Mouse (Mus musculus) MEL (cell line): Measurements from ENCODE around the gene Fbxl19. TPM values are rescaled to one million over a fixed set of nuclear protein-coding genes. Genes with fewer than 3 reads are reported as not detected.
A peak's percentile ranks its signal among the peaks of the same experiment; 100 is the strongest.
"Not testable (repeated sequence)": the region's sequence is repeated elsewhere in the genome, so short reads cannot be mapped to it uniquely, and the experiment has no call there.

Experiments used
- DNase-seq: peaks from one replicate; pipeline ENCODE4 v3.0.0; 2011; ENCODE audit warnings: low read depth, low spot score
- H3K27ac ChIP-seq: 2 replicates; pipeline ENCODE4 v1.5.1; 2012; ENCODE audit warnings: low read depth, mild to moderate bottlenecking, control low read depth, low read length, moderate library complexity; ENCODE audit not compliant: control insufficient read depth
- H3K27me3 ChIP-seq, 2 experiments: fragments of 150-350 bp in 1 of 2; sonication (generic) in 1 of 2; 2 replicates each; pipeline ENCODE4 v1.6.1; 2012; ENCODE audit warnings: low read length in 2 of 2, mild to moderate bottlenecking in 2 of 2, improper control_type of control experiment in 1 of 2, moderate library complexity in 1 of 2; ENCODE audit not compliant: insufficient read depth in 2 of 2, control insufficient read depth in 1 of 2
- H3K36me3 ChIP-seq, 2 experiments: 2 replicates each; pipeline ENCODE4 v1.6.1; 2012 to 2014; ENCODE audit warnings: low read length in 2 of 2, improper control_type of control experiment in 1 of 2, inconsistent platforms in 1 of 2, mild to moderate bottlenecking in 1 of 2; ENCODE audit not compliant: insufficient read depth in 2 of 2, control insufficient read depth in 1 of 2
- H3K4me1 ChIP-seq, 2 experiments: fragments of 150-350 bp in 1 of 2; sonication (generic) in 1 of 2; 2 replicates each; pipeline ENCODE4 v1.6.1; 2012; ENCODE audit warnings: low read length in 2 of 2, improper control_type of control experiment in 1 of 2, mild to moderate bottlenecking in 1 of 2; ENCODE audit not compliant: insufficient read depth in 2 of 2, control insufficient read depth in 1 of 2
- H3K4me3 ChIP-seq, 2 experiments: fragments of 150-350 bp in 1 of 2; sonication (generic) in 1 of 2; 2 replicates each; pipeline ENCODE4 v1.5.1; 2012; ENCODE audit warnings: low read depth in 2 of 2, low read length in 2 of 2, mild to moderate bottlenecking in 2 of 2, moderate library complexity in 2 of 2, control low read depth in 1 of 2, improper control_type of control experiment in 1 of 2; ENCODE audit not compliant: control insufficient read depth in 1 of 2, insufficient read depth in 1 of 2
- H3K79me2 ChIP-seq: 2 replicates; pipeline ENCODE4 v1.6.1; 2012; ENCODE audit warnings: mild to moderate bottlenecking, low read length, moderate library complexity; ENCODE audit not compliant: control insufficient read depth, poor library complexity, insufficient read depth
- H3K9ac ChIP-seq: 2 replicates; pipeline ENCODE4 v1.6.1; 2012; ENCODE audit warnings: low read depth, mild to moderate bottlenecking, control low read depth, low read length, moderate library complexity; ENCODE audit not compliant: control insufficient read depth, poor library complexity, severe bottlenecking
- H3K9me3 ChIP-seq: fragments of 150-350 bp; sonication (generic); replicated peaks from 2 replicates; pipeline ENCODE4 v1.6.1; 2012; ENCODE audit warnings: mild to moderate bottlenecking, low read length, improper control_type of control experiment, moderate library complexity; ENCODE audit not compliant: insufficient read depth
- CTCF ChIP-seq, 3 experiments: IDR thresholded peaks in 2 of 3; conservative IDR thresholded peaks in 1 of 3; 2 replicates each; pipeline ENCODE4 v1.5.1; 2011 to 2012; ENCODE audit warnings: low read length in 3 of 3, low read depth in 2 of 3, mild to moderate bottlenecking in 2 of 3, improper control_type of control experiment in 1 of 3, inconsistent platforms in 1 of 3, mixed read lengths in 1 of 3, moderate library complexity in 1 of 3; ENCODE audit not compliant: control insufficient read depth in 1 of 3, insufficient read depth in 1 of 3, poor library complexity in 1 of 3, severe bottlenecking in 1 of 3
- GABPA ChIP-seq: IDR thresholded peaks from 2 replicates; pipeline ENCODE4 v1.6.1; 2012; ENCODE audit warnings: low read depth, mild to moderate bottlenecking, inconsistent platforms, low read length, improper control_type of control experiment, moderate library complexity
- GATA1 ChIP-seq: IDR thresholded peaks from 2 replicates; pipeline ENCODE4 v1.6.1; 2011; ENCODE audit warnings: low read depth, low read length, improper control_type of control experiment
- HCFC1 ChIP-seq: IDR thresholded peaks from 2 replicates; pipeline ENCODE4 v1.6.1; 2012; ENCODE audit warnings: low read depth, mild to moderate bottlenecking, inconsistent platforms, low read length, improper control_type of control experiment, moderate library complexity
- MAFK ChIP-seq: IDR thresholded peaks from 2 replicates; pipeline ENCODE4 v1.6.1; 2011; ENCODE audit warnings: low read depth, mild to moderate bottlenecking, low read length, improper control_type of control experiment, borderline replicate concordance
- MAX ChIP-seq: IDR thresholded peaks from 2 replicates; pipeline ENCODE4 v1.6.1; 2011; ENCODE audit warnings: low read length, improper control_type of control experiment
- MAZ ChIP-seq: IDR thresholded peaks from 2 replicates; pipeline ENCODE4 v1.6.1; 2012; ENCODE audit warnings: low read depth, mild to moderate bottlenecking, inconsistent platforms, low read length, improper control_type of control experiment
- MYC ChIP-seq: IDR thresholded peaks from 2 replicates; pipeline ENCODE4 v1.6.1; 2011; ENCODE audit warnings: low read depth, mild to moderate bottlenecking, low read length, improper control_type of control experiment, moderate library complexity
- NELFE ChIP-seq: IDR thresholded peaks from 2 replicates; pipeline ENCODE4 v1.6.1; 2011; ENCODE audit warnings: low read depth, low read length, improper control_type of control experiment
- NRF1 ChIP-seq: IDR thresholded peaks from 2 replicates; pipeline ENCODE4 v1.6.1; 2014; ENCODE audit warnings: low read depth, mild to moderate bottlenecking, inconsistent platforms, low read length, improper control_type of control experiment, moderate library complexity; ENCODE audit not compliant: poor library complexity, insufficient read depth, severe bottlenecking
- RAD21 ChIP-seq: IDR thresholded peaks from 2 replicates; pipeline ENCODE4 v1.6.1; 2011; ENCODE audit warnings: mild to moderate bottlenecking, low read depth, low read length, improper control_type of control experiment
- SIN3A ChIP-seq: IDR thresholded peaks from 2 replicates; pipeline ENCODE4 v1.6.1; 2012; ENCODE audit warnings: low read length, improper control_type of control experiment, inconsistent platforms
- SMC3 ChIP-seq: IDR thresholded peaks from 2 replicates; pipeline ENCODE4 v1.6.1; 2011; ENCODE audit warnings: low read depth, low read length, improper control_type of control experiment
- TAL1 ChIP-seq: IDR thresholded peaks from 2 replicates; pipeline ENCODE4 v1.6.1; 2012; ENCODE audit warnings: mild to moderate bottlenecking, inconsistent platforms, low read length, moderate library complexity, mixed read lengths
- UBTF ChIP-seq: IDR thresholded peaks from 2 replicates; pipeline ENCODE4 v1.6.1; 2012; ENCODE audit warnings: low read depth, mild to moderate bottlenecking, inconsistent platforms, low read length, improper control_type of control experiment, moderate library complexity, borderline replicate concordance; ENCODE audit not compliant: insufficient read depth
- USF1 ChIP-seq: IDR thresholded peaks from 2 replicates; pipeline ENCODE4 v1.6.1; 2014; ENCODE audit warnings: low read depth, mild to moderate bottlenecking, inconsistent platforms, low read length, improper control_type of control experiment, moderate library complexity
- ZC3H11A ChIP-seq: IDR thresholded peaks from 2 replicates; pipeline ENCODE4 v1.6.1; 2012; ENCODE audit warnings: low read depth, mild to moderate bottlenecking, inconsistent platforms, low read length, improper control_type of control experiment
- ZMIZ1 ChIP-seq: IDR thresholded peaks from 2 replicates; pipeline ENCODE4 v1.6.1; 2012; ENCODE audit warnings: low read depth, mild to moderate bottlenecking, inconsistent platforms, low read length, improper control_type of control experiment, moderate library complexity
- ZNF384 ChIP-seq: IDR thresholded peaks from 2 replicates; pipeline ENCODE4 v1.6.1; 2012; ENCODE audit warnings: low read depth, mild to moderate bottlenecking, inconsistent platforms, low read length, improper control_type of control experiment
- polyA plus RNA-seq, 2 experiments: library from polyadenylated mRNA; stranded (reverse) in 1 of 2; unstranded in 1 of 2; fragments of >175 nt in 1 of 2; fragments of >200 nt in 1 of 2; gene quantifications; 2 replicates each; pipeline versions ENCODE4 v1.2.1 to v1.2.4; 2012; ENCODE audit warnings: low replicate concordance in 2 of 2, low read depth in 1 of 2; ENCODE audit not compliant: insufficient read length in 2 of 2, insufficient read depth in 1 of 2, missing spikeins in 1 of 2
- total RNA-seq: library from RNA; depleted of rRNA; stranded (reverse); fragments of 300-350 nt; gene quantifications from 2 replicates; pipeline ENCODE4 v1.2.3, GENCODE M21; 2012

Gene Fbxl19
- total and polyA plus RNA-seq, 3 experiments = 46.7 to 58.3 TPM; not detected in 1

DNA sequence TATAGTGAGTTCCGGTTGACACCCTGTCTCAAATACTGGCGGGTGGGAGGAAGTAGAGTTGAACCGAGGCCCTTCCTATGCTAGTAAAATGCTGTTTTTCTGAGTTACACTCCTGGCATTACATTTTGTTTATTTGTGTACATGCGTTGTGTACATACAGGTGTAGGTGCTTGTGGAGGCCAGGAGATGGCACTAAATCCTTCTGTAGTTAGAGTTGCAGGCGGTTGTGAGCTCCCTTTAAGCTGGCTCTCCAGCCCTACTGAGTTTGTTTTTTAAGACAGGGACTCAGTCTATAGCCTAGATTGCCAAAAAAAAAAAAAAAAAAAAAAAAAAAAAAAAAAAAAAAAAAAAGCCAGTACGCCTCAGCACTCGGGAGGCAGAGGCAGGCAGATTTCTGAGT lies 16.4 kb upstream of the Fbxl19 start:
- no peaks in the 10 kb centered on the region; a peak in 1 of 4 replicates for H3K36me3 ChIP-seq
- H3K9me3 ChIP-seq = no peaks in the 10 kb centered on the region
- TF ChIP-seq SMC3 = peak; percentile 64
- TF ChIP-seq HCFC1 = no peak
- TF ChIP-seq ZNF384 = peak; percentile 54
- TF ChIP-seq ZC3H11A = peak; percentile 45
- no peak for TF ChIP-seq TAL1
- TF ChIP-seq CTCF (IDR thresholded peaks at IDR 0.05 in 2 of 3, conservative IDR thresholded peaks at IDR 0.05 in 1 of 3; ENCODE audit: control insufficient read depth in 1 of 3, insufficient read depth in 1 of 3, low read depth in 2 of 3, low read length in 3 of 3, poor library complexity in 1 of 3, severe bottlenecking in 1 of 3) = peak; percentile 18 to 58 (median 37); a peak in 5 of 6 replicates
- TF ChIP-seq ZMIZ1 = no peak
- TF ChIP-seq USF1 = no peak
- TF ChIP-seq RAD21 = peak; percentile 56
- TF ChIP-seq, all 39 proteins: peak for 5
- H3K4me1 ChIP-seq = no peaks in the 10 kb centered on the region
- no peak overlapping the region for H3K4me3 ChIP-seq
- no peak overlapping the region for H3K9ac ChIP-seq
- DNase-seq = peak; percentile 54
- H3K27ac ChIP-seq = no peak overlapping the region
- no peaks in the 10 kb centered on the region for H3K79me2 ChIP-seq
- no peaks in the 10 kb centered on the region for H3K27me3 ChIP-seq

DNA sequence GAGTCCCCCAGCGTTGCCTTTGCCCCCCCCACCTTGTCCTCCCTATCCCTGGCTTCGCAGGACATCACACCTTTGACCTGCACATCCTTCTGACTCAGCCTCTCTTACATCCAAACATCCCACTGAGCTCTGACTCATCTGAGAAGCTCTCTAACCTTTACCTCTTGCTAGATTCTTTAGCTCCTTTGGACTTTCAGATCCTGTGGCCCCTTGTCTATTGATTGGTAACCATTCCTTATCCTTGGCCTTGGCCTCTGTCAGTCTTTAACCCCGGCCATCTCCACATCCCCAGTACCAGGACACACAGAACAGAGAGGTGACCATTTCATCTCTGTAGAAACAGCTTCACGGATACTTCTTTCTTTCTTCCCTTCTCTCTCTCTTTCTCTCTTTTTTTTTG lies 14.2 kb upstream of the Fbxl19 start:
- H3K4me1 ChIP-seq = no peaks in the 10 kb centered on the region
- no peaks in the 10 kb centered on the region for H3K36me3 ChIP-seq
- no peak overlapping the region for H3K9ac ChIP-seq
- TF ChIP-seq MAFK = no peak
- TF ChIP-seq ZNF384 = no peak
- TF ChIP-seq NRF1 = no peak
- TF ChIP-seq SIN3A = no peak
- TF ChIP-seq MAX = no peak
- no peak for TF ChIP-seq GABPA
- no peak for TF ChIP-seq NELFE
- no peak for TF ChIP-seq MYC
- TF ChIP-seq UBTF = no peak
- TF ChIP-seq MAZ = no peak
- no peak for TF ChIP-seq GATA1
- TF ChIP-seq TAL1 = no peak
- H3K9me3 ChIP-seq = no peaks in the 10 kb centered on the region
- DNase-seq = no peak
- no peak overlapping the region for H3K27ac ChIP-seq
- no peaks in the 10 kb centered on the region for H3K79me2 ChIP-seq
- no peak overlapping the region for H3K4me3 ChIP-seq
- no peaks in the 10 kb centered on the region for H3K27me3 ChIP-seq

DNA sequence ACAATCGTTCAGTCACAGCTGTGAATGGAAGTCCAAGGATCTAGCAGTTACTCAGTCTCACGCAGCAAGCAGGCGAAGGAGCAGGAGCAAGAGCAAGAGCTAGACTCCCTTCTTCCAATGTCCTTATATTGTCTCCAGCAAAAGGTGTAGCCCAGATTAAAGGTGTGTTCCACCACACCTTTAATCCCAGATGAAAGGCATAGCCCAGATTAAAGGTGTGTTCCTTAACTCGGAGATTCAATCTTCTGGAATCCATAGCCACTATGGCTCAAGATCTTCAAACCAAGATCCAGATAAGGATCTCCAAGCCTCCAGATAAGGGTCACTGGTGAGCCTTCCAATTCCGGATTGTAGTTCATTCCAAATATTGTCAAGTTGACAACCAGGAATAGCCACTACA lies 12.3 kb upstream of the Fbxl19 start, which contains the start of gene Ctf2:
Gene Ctf2 (minus strand): TSS at position 101 of the 400 bp plus-strand sequence.
- not testable (repeated sequence) for H3K36me3 ChIP-seq, H3K27ac ChIP-seq, H3K79me2 ChIP-seq, DNase-seq, H3K9me3 ChIP-seq, H3K4me1 ChIP-seq, H3K9ac ChIP-seq, H3K27me3 ChIP-seq, H3K4me3 ChIP-seq
